Mouse (Mus musculus) thymus, adult 2 months (tissue): Measurements from ENCODE around the gene Gli1.

ENCODE experiments used
- CTCF ChIP-seq: fragments of 200-500 bp; IDR thresholded peaks from 2 replicates; pipeline ENCODE4 v1.5.1; 2012; ENCODE audit warnings: mild to moderate bottlenecking, control low read depth, low read length, moderate library complexity, borderline replicate concordance; ENCODE audit not compliant: control insufficient read depth, poor library complexity, insufficient read depth; ENCODE audit errors: extremely low read depth
- POLR2A ChIP-seq: fragments of 200-500 bp; IDR thresholded peaks from 2 replicates; pipeline ENCODE4 v1.6.1; 2012; ENCODE audit warnings: mild to moderate bottlenecking, low read length, control low read depth, moderate library complexity; ENCODE audit not compliant: control insufficient read depth, poor library complexity, insufficient read depth; ENCODE audit errors: extremely low read depth

GRCm38 (mm10) chr10:127349810-127350209, 8.0 kb upstream of the Gli1 start:
- TF ChIP-seq POLR2A: no peak
- no peak for TF ChIP-seq CTCF
